Mouse (Mus musculus) kidney, adult 2 months (tissue): Measurements from ENCODE around the gene Mxd3. TPM values are rescaled to one million over a fixed set of nuclear protein-coding genes. Genes with fewer than 3 reads are reported as not detected.
A peak's percentile ranks its signal among the peaks of the same experiment; 100 is the strongest.

Source experiments
- DNase-seq: peaks from one replicate; pipeline ENCODE4 v3.0.0; 2021
- H3K27ac ChIP-seq: fragments of 200-500 bp; 2 replicates; pipeline ENCODE4 v1.5.1; 2012; ENCODE audit warnings: low read depth, low read length, control low read depth, inconsistent platforms; ENCODE audit not compliant: insufficient read depth
- H3K27me3 ChIP-seq: fragments of 200-500 bp; replicated peaks from 2 replicates; pipeline ENCODE4 v1.6.1; 2012; ENCODE audit warnings: mild to moderate bottlenecking, moderate library complexity, low read length, inconsistent platforms; ENCODE audit not compliant: control insufficient read depth, insufficient read depth
- H3K36me3 ChIP-seq: fragments of 200-500 bp; 2 replicates; pipeline ENCODE4 v1.6.1; 2012; ENCODE audit warnings: mild to moderate bottlenecking, moderate library complexity, low read length, inconsistent platforms; ENCODE audit not compliant: control insufficient read depth, insufficient read depth
- H3K4me1 ChIP-seq: fragments of 200-500 bp; 2 replicates; pipeline ENCODE4 v1.6.1; 2011; ENCODE audit warnings: low read length; ENCODE audit not compliant: control insufficient read depth, insufficient read depth
- H3K4me3 ChIP-seq: fragments of 200-500 bp; 2 replicates; pipeline ENCODE4 v1.5.1; 2011; ENCODE audit warnings: mild to moderate bottlenecking, low read depth, low read length, control low read depth; ENCODE audit not compliant: insufficient read depth
- CTCF ChIP-seq: fragments of 200-500 bp; conservative IDR thresholded peaks from 2 replicates; pipeline ENCODE4 v1.5.1; 2011; ENCODE audit warnings: low read depth, mild to moderate bottlenecking, control low read depth, low read length, moderate library complexity, mixed read lengths; ENCODE audit not compliant: insufficient read depth, insufficient read length
- POLR2A ChIP-seq: fragments of 200-500 bp; IDR thresholded peaks from one replicate; pipeline ENCODE4 v1.6.1; 2011; ENCODE audit warnings: low read depth, low read length, control low read depth
- WGBS: fragments of 180-500 bp; shearing (Covaris S2); methylation state at CpG from one replicate; pipeline ENCODE4 v1.1.7; 2018; 5-methylcytosine and 5-hydroxymethylcytosine counted together
- polyA plus RNA-seq: library from polyadenylated mRNA; depleted of rRNA; stranded (reverse); fragments of >200 nt; gene quantifications from 2 replicates; pipeline ENCODE4 v1.2.3, GENCODE M21; 2012

The Mxd3 gene
- polyA plus RNA-seq, 1 experiment: 1.2 TPM

GRCm38 (mm10) chr13:55369531-55370114, 40.0 kb upstream of the Mxd3 start, which contains the start of gene Rgs14:
Rgs14 (plus strand) TSS chr13:55369732.
- no peaks in the 10 kb centered on the region for H3K36me3 ChIP-seq
- no peaks in the 10 kb centered on the region for H3K27me3 ChIP-seq
- peak within 1 kb of the TSS; percentile 30; the same call in 1 of the 2 replicates for H3K27ac ChIP-seq
- peak within 1 kb of the TSS; percentile 19 for H3K4me3 ChIP-seq
- 42% methylated on average over 13 of the region's 13 CpGs for WGBS
- peak; percentile 24 for DNase-seq
- no peaks in the 10 kb centered on the region for H3K4me1 ChIP-seq
- no peak for TF ChIP-seq POLR2A
- TF ChIP-seq CTCF: no peak

GRCm38 (mm10) chr13:55368401-55368800, 38.8 kb upstream of the Mxd3 start:
- peak; percentile 41 for DNase-seq
- WGBS: 78% methylated on average over 7 of the region's 7 CpGs
- no peaks in the 10 kb centered on the region for H3K27me3 ChIP-seq
- H3K27ac ChIP-seq: no peak overlapping the region
- no peaks in the 10 kb centered on the region for H3K36me3 ChIP-seq
- no peak overlapping the region for H3K4me3 ChIP-seq
- TF ChIP-seq POLR2A (no peak), CTCF (peak; percentile 40)
- H3K4me1 ChIP-seq: no peaks in the 10 kb centered on the region

GRCm38 (mm10) chr13:55362453-55363060, 32.9 kb upstream of the Mxd3 start, which contains the start of gene Lman2:
Lman2 (minus strand) TSS chr13:55362783.
- Histone ChIP-seq H3K27me3 (no peaks in the 10 kb centered on the region), H3K4me1 (peaks cover 10% of the 10 kb centered on the region; the same call in 1 of the 2 replicates), H3K4me3 (peak within 1 kb of the TSS; percentile 99), H3K27ac (peak within 1 kb of the TSS; percentile 73), H3K36me3 (no peaks in the 10 kb centered on the region)
- WGBS: under 1% methylated on average over 35 of the region's 35 CpGs
- no peak for TF ChIP-seq CTCF
- peak; percentile 10 for TF ChIP-seq POLR2A
- DNase-seq: peak; percentile 99

GRCm38 (mm10) chr13:55361974-55362452, 32.4 kb upstream of the Mxd3 start:
- under 1% methylated on average over 32 of the region's 32 CpGs for WGBS
- peak overlapping the region; percentile 99 for H3K4me3 ChIP-seq
- H3K27ac ChIP-seq: peak overlapping the region; percentile 73
- H3K36me3 ChIP-seq: no peaks in the 10 kb centered on the region
- DNase-seq: no peak
- TF ChIP-seq POLR2A (no peak), CTCF (no peak)
- H3K4me1 ChIP-seq: peaks cover 10% of the 10 kb centered on the region; the same call in 1 of the 2 replicates
- H3K27me3 ChIP-seq: no peaks in the 10 kb centered on the region

- Histone ChIP-seq H3K4me1 (peaks cover 10% of the 10 kb centered on the region; the same call in 1 of the 2 replicates), H3K36me3 (no peaks in the 10 kb centered on the region), H3K27me3 (no peaks in the 10 kb centered on the region), H3K27ac (no peak overlapping the region), H3K4me3 (peak overlapping the region; percentile 9; the same call in 1 of the 2 replicates)
- no peak for TF ChIP-seq CTCF
- no peak for TF ChIP-seq POLR2A
- no peak for DNase-seq
Measured at GRCm38 (mm10) chr13:55361145-55361544, 31.5 kb upstream of the Mxd3 start.

GRCm38 (mm10) chr13:55346745-55347144, 17.1 kb upstream of the Mxd3 start:
- TF ChIP-seq CTCF (no peak), POLR2A (no peak)
- no peak for DNase-seq
- no peak overlapping the region for H3K4me3 ChIP-seq
- H3K27me3 ChIP-seq: no peaks in the 10 kb centered on the region
- no peak overlapping the region for H3K27ac ChIP-seq
- peaks cover 1% of the 10 kb centered on the region for H3K36me3 ChIP-seq
- no peaks in the 10 kb centered on the region for H3K4me1 ChIP-seq
- 76% methylated on average over 11 of the region's 11 CpGs for WGBS

GRCm38 (mm10) chr13:55344286-55344685, 14.7 kb upstream of the Mxd3 start:
- Histone ChIP-seq H3K36me3 (no peaks in the 10 kb centered on the region; the same call in 1 of the 2 replicates), H3K4me1 (no peaks in the 10 kb centered on the region; the same call in 1 of the 2 replicates), H3K27ac (no peak overlapping the region), H3K4me3 (no peak overlapping the region), H3K27me3 (no peaks in the 10 kb centered on the region)
- 83% methylated on average over 7 of the region's 7 CpGs for WGBS
- no peak for DNase-seq
- no peak for TF ChIP-seq CTCF
- TF ChIP-seq POLR2A: no peak
